Mouse (Mus musculus) cerebellum, postnatal 14 days (tissue): ENCODE measurements around the gene Ggt6.
A peak's percentile ranks its signal among the peaks of the same experiment; 100 is the strongest.

Experiments used
- DNase-seq, 2 experiments: peaks; one replicate each; pipeline ENCODE4 v3.0.0; 2021; ENCODE audit warnings: mixed read lengths in 2 of 2

Ggt6 gene

DNA sequence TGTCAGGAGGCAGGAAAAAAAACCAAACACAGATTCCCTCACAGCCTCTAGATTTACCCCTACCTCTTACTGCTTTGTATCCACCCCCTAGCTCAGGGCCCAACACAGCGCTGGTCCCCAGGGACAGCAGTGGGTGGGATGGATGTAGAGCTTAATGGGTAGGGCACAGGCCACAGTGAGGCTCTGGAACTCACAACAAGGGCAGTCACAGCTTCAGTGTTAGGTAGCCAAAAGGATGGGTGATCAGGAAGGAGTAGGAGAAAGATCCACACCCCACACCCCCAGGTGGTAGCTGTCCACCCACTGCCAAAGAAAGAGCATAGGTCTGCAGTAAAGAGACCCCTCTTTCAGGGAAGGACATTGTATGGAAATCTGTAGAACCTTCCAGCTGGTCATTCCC, 42.3 kb downstream of the Ggt6 start:
- no peak for DNase-seq

DNA sequence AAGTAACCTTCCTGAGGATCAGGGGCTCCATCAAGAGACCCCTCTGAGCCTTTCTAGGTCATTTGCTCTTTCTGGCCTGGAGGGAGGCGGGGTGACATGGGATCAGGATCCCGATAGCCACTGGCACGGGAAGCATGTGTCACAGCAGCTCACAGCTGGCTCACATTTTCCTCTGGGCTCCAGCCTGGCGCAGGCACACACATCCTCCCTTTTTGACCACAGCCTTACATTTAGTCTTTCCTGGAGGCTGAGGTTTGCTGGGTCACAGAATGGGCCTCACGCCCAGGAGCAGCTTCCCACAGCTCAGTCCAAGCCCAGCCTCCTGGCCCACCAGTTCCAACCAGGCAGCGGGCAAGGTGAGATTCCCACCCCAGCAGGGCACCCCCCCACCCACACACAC, 42.9 kb downstream of the Ggt6 start:
- no peak for DNase-seq

DNA sequence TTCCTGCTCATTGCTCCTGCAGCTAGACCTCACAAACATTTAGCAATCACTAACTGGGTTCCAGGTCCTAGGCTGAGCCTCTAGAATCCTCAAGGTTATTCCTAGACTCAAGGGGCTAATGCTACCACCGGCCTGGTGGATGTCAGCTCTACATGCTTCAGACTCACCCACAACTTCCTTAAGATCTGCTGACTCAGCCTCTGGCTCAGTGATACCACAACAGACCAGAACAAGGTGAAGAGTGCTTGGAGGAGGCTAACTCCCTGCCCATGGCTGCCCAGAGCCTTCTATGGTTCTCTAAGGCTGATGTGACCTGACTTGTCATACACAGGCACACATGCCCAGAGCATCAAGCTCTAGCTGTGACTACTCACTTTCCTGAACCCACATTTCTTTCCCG, 44.2 kb downstream of the Ggt6 start:
- no peak for DNase-seq

DNA sequence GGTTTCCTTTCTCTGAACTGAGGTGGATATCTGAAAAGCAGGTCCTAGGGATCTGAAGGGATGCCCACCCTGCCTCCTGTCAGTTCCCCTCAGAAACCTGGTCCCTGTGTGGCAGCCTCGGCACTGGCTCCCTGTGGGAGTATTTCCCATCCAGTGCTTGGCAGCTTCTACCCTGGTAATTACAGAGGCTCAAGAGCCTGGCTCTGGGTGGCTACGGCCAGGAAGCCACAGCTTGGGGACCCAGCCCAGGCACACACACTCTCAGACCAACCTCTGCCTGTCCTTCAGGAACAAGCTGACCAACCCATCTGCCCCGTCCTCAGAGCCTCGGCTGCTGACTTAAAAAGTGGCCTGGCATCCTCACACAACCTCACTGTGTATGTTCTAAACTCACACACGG, 46.0 kb downstream of the Ggt6 start:
- no peak for DNase-seq

DNA sequence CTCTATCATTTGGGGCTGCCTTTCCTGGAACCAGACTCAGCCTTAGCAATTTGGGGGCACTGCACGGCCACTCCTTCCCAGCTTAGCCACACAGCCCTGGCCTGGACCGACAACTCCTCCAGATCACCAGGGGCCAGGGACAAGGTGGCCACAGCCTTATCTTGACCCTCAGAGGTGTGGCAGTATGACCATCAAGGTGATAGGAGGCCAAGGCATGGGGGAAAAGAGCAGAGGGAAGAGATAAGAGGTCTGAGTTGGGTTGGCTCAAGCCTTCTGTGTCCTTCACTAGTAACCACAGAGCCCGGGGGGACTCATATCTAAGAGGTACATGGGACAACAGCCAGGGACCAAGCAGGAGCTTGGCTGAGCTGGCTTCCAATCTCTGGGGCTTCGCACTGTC, 46.6 kb downstream of the Ggt6 start:
- no peak for DNase-seq

DNA sequence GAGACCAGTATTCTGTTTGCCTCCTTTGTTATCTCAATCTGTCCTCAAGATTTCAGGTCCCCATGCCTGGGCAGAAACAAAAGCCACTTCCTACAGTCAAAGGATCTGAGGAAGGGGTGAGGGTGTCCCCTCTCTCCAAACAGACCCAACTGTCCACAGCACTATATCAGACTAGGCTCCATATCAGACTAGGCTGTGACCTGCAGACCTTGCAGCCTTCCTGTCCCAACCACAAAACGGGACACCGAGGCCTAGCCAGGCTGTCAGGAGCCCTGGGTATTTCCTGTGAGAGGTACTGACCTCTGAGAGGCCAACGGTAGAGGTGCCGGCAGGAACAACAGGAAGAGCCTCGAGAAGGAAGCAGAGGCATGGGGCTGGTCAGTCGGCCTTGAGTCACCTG, 49.2 kb downstream of the Ggt6 start:
- no peak for DNase-seq

DNA sequence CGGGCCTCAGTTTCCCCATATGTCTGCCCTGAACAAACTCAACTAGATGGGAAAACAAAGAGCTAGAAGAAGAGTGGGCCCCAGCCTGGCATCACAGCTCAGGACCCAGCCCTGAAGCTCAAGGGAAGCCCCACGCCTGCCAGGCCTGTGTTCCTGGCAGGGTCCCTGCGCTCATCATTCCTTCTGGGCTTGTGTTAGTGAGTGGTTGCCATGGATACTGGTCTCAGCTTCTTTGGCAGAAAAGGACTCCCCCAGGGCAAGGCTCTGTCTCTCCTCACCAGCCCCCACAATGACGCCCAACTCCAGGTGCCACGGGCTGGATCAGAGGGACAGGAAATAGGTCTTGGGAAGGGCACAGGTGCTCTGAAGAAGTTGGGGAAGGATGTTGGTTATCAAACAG, 49.8 kb downstream of the Ggt6 start:
- peak; percentile 60 for DNase-seq

DNA sequence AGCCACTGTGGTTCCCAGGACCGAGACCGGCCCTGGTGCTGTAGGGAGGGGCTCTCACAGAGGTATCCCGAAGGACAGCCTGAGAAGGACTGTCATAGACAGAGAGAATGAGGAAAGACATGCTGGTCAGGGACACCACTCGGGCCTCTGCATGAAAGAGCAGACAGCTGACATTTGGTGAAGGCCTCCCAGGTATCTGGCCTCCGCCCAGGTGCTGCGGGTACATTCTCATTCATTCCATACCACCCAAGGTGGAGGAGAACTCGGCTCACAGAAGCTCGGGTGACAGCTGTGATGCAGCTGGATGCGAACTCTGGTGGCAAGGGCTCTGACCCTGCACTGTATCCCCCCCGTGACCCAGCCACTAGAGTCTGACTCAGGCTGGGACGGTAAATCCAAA, 50.6 kb downstream of the Ggt6 start:
- DNase-seq, result peak in 1 of 2 experiments; percentile 54

DNA sequence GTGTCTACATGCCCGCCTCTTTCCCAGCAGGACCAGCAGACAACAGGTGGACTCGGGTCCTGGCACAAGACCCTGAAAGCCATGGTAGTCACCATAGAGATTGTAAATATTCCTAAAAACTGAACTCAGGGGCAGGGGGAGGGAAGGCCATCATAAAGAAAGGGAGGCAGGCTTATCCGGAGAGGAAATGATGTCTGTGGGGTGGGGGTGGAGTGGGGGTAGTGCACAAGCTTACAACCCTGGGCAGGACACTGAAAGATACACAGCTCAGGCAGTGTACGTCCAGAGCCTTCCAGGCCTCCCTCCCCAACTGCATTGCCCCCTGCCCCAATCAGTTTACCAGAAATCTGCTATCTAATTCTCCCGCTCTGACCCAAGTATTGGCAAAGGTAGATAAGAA, 51.8 kb downstream of the Ggt6 start:
- no peak for DNase-seq

DNA sequence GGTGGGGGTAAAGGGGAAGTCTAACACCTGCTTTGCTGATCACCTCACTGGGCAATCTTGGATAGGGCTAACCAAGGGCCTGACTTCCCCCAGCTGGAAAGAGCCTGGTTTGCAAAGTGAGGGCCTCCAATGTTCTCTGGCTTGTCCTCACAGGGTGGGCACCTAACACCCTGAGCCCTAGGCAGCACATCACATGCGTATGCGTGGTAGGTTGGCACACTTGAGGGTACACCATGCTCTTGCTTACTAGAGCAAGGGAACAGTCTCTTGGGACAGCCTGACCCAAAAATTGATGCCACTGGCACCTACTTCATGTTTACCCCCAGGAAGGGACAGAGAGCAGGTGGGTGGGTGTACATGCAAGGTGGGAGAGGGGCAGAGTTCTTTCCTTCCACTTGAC, 52.4 kb downstream of the Ggt6 start:
- no peak for DNase-seq
